In the genomic region with DNA sequence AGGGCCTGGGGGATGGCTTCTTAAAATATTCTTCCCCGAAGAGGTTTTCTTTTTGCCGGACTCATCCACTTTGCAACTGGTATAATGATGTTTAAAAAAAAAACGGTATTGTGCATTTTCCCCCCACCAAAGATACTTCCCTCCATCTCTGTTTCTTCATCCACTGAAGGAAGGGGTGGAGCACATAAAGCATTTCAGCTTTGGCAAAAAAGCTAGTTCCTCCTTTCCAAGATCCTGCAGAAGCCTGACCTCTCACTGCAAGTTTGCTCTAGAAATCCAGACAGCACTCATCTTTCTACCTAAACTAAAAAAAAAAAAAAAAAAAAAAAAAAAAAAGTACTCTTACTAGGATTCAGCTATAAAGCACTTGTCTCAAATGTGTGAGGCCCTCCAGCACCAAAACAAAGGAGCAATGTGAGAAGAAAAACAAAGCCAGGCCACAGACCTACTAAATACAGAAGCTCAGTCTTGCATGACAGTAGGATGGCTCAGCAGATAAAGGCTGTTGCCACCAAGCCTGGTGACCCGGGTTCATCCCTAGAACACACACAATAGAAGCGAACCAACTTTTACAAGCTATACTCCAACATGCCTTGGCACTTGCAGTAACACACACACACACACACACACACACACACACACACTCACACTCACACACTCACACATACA, we compare ENCODE assay signal across 20 mouse cellular contexts. TPM values are rescaled to one million over a fixed set of nuclear protein-coding genes. Genes with fewer than 3 reads are reported as not detected.
DNase-seq lines count a peak whose midpoint lies in the region; ATAC-seq and TF ChIP-seq lines count a peak whose summit lies in the region.
"Had no signal": no experiment of that assay in that cellular context is flagged by ENCODE, and none has a peak within 500 bp of the region (broad histone marks: within the 10 kb centered on the region; RNA-seq: fewer than 3 reads in every experiment).

No protein-coding gene starts in this region.

- ATAC-seq in lung, postnatal 0 days: no peak
- peak; percentile 93 for ATAC-seq in megakaryocyte progenitor cell, adult 5-6 weeks (replicated peaks; ENCODE audit: poor library complexity)
- no peak for ATAC-seq in liver, embryonic 12.5 days
- ATAC-seq: forebrain, embryonic 13.5 days; hindbrain, embryonic 16.5 days; intestine, postnatal 0 days had no signal

- H3K4me1 ChIP-seq in lung, postnatal 0 days (ENCODE audit: insufficient read depth, low read depth, low read length): no peaks in the 10 kb centered on the region
- peaks cover 15% of the 10 kb centered on the region for H3K4me1 ChIP-seq in bone marrow macrophage, adult 2 months (ENCODE audit: control insufficient read depth, insufficient read depth, low read length)
- H3K4me1 ChIP-seq in liver, embryonic 12.5 days: no peaks in the 10 kb centered on the region
- H3K4me1 ChIP-seq: forebrain, embryonic 13.5 days; megakaryocyte, embryonic 14.5 days; neural tube, embryonic 12.5 days had no signal

- H3K9ac ChIP-seq in lung, postnatal 0 days (replicated peaks; ENCODE audit: low read depth): no peak overlapping the region
- H3K9ac ChIP-seq in liver, embryonic 12.5 days: no peak overlapping the region
- H3K9ac ChIP-seq: forebrain, embryonic 13.5 days; lung, embryonic 14.5 days; neural tube, embryonic 12.5 days had no signal

- no peak overlapping the region for H3K27ac ChIP-seq in lung, postnatal 0 days (ENCODE audit: low read length)
- H3K27ac ChIP-seq in bone marrow macrophage, adult 2 months (ENCODE audit: insufficient read depth, low read depth, low read length): peak overlapping the region; percentile 76
- H3K27ac ChIP-seq in left cerebral cortex, adult 2 months: no peak overlapping the region
- H3K27ac ChIP-seq in liver, embryonic 12.5 days: no peak overlapping the region
- H3K27ac ChIP-seq: forebrain, embryonic 13.5 days; neural tube, embryonic 12.5 days had no signal

- no peak for TF ChIP-seq EP300 in lung, postnatal 0 days (IDR thresholded peaks at IDR 0.05)

- H3K27me3 ChIP-seq in lung, postnatal 0 days (replicated peaks; ENCODE audit: insufficient read depth, low read length): no peaks in the 10 kb centered on the region
- H3K27me3 ChIP-seq in liver, embryonic 12.5 days (replicated peaks): no peaks in the 10 kb centered on the region
- H3K27me3 ChIP-seq: forebrain, embryonic 13.5 days; megakaryocyte, embryonic 14.5 days; neural tube, embryonic 12.5 days had no signal

- no peak for TF ChIP-seq POLR2A in bone marrow macrophage, adult 2 months (IDR thresholded peaks at IDR 0.05; ENCODE audit: borderline replicate concordance, low read depth, low read length)

- intact Hi-C loops in left cerebral cortex, adult 2 months (cut with DNase I): no loop called here

- no peak for TF ChIP-seq CTCF in lung, postnatal 0 days (IDR thresholded peaks at IDR 0.05)
- TF ChIP-seq CTCF in bone marrow macrophage, adult 2 months (IDR thresholded peaks at IDR 0.05; ENCODE audit: low read depth, low read length): no peak
- no peak for TF ChIP-seq CTCF in left cerebral cortex, adult 2 months (IDR thresholded peaks at IDR 0.05)

- peak; percentile 9 for DNase-seq in heart, adult 8-10 months (ENCODE audit: low spot score)
- no peak for DNase-seq in heart, adult 11 months
- peak; percentile 7 for DNase-seq in lung, postnatal 0 days (ENCODE audit: low spot score)
- no peak for DNase-seq in lung, postnatal 25 days (ENCODE audit: low spot score)
- no peak for DNase-seq in left cerebral cortex, adult 2 months (ENCODE audit: extremely low spot score in 1 of 2, low spot score in 2 of 2)
- DNase-seq: cerebellum, adult 8-10 months; gastrocnemius, postnatal 36 days; heart, postnatal 10 days; lung, embryonic 14.5 days; right cerebral cortex, postnatal 4 days had no signal

- WGBS in lung, postnatal 0 days: 66% methylated on average over 5 of the region's 5 CpGs
- WGBS in liver, embryonic 12.5 days (ENCODE audit: insufficient replicate concordance): 52% methylated on average over 5 of the region's 5 CpGs

- H3K4me2 ChIP-seq in lung, postnatal 0 days (replicated peaks; ENCODE audit: low read depth, low read length): no peak overlapping the region
- H3K4me2 ChIP-seq in liver, embryonic 12.5 days: no peak overlapping the region
- H3K4me2 ChIP-seq: forebrain, embryonic 13.5 days; heart, embryonic 11.5 days; liver, embryonic 11.5 days; lung, embryonic 14.5 days; neural tube, embryonic 12.5 days had no signal

- no peaks in the 10 kb centered on the region for H3K36me3 ChIP-seq in lung, postnatal 0 days (ENCODE audit: insufficient read depth, low read length)
- H3K36me3 ChIP-seq in liver, embryonic 12.5 days: no peaks in the 10 kb centered on the region
- H3K36me3 ChIP-seq: neural tube, embryonic 12.5 days had no signal

- H3K4me3 ChIP-seq in lung, postnatal 0 days (ENCODE audit: low read depth, low read length): no peak overlapping the region
- H3K4me3 ChIP-seq in bone marrow macrophage, adult 2 months (ENCODE audit: insufficient read depth, low read length): no peak overlapping the region
- H3K4me3 ChIP-seq in left cerebral cortex, adult 2 months: no peak overlapping the region
- H3K4me3 ChIP-seq in liver, embryonic 12.5 days: no peak overlapping the region
- H3K4me3 ChIP-seq: forebrain, embryonic 13.5 days; megakaryocyte, embryonic 14.5 days; neural tube, embryonic 12.5 days had no signal

- H3K9me3 ChIP-seq in lung, postnatal 0 days (ENCODE audit: low read length): no peaks in the 10 kb centered on the region
- no peaks in the 10 kb centered on the region for H3K9me3 ChIP-seq in liver, embryonic 12.5 days (replicated peaks)
- H3K9me3 ChIP-seq: forebrain, embryonic 13.5 days; neural tube, embryonic 12.5 days had no signal

RNA-seq across cellular contexts. Expression of a gene that starts 41.0 kb away (rescaled TPM):
- total RNA-seq in heart, adult 8-10 months (2022): 10 to 100 TPM; 18.5 to 36.3 (median 27.2) TPM
- polyA plus RNA-seq in lung, postnatal 0 days (2015; fragmentation: Nextera tagmentation; extraction: Ambion mirVana): 24.4 and 35.4 TPM in 2 replicates
- 241 and 251 TPM in 2 replicates for polyA plus RNA-seq in bone marrow macrophage, adult 2 months (2012; ENCODE audit: insufficient read depth, insufficient read length, missing spikeins)
- 59.0 and 74.5 TPM in 2 replicates for total RNA-seq in megakaryocyte progenitor cell, adult 5-6 weeks (2015)
- total RNA-seq in megakaryocyte progenitor cell, adult 5-6 weeks (2017): 35.7 and 37.4 TPM in 2 replicates
- 10 to 100 TPM; 30.3 to 39.9 TPM for total RNA-seq in left cerebral cortex, adult 2 months (2021)
- 6.0 and 6.2 TPM in 2 replicates for polyA plus RNA-seq in liver, embryonic 12.5 days (2016; fragmentation: Nextera tagmentation; extraction: Ambion mirVana)

Comparison
In these comparisons a context has a peak if more than half of its experiments do, and no peak if none do; other contexts are left out.
1. DNase-seq: peak in heart, adult 8-10 months (single experiment) and lung, postnatal 0 days (single experiment); none in heart, adult 11 months (single experiment), lung, postnatal 25 days (single experiment) and left cerebral cortex, adult 2 months (0 of 2).